Mouse (Mus musculus): ENCODE measurements at regions not wholly inside any gene's neighbourhood (a gene's known extent, or its start where the extent isn't known, plus 50 kb on each side); places are given as distances from the start of the nearest gene placed in this dataset.

DNA sequence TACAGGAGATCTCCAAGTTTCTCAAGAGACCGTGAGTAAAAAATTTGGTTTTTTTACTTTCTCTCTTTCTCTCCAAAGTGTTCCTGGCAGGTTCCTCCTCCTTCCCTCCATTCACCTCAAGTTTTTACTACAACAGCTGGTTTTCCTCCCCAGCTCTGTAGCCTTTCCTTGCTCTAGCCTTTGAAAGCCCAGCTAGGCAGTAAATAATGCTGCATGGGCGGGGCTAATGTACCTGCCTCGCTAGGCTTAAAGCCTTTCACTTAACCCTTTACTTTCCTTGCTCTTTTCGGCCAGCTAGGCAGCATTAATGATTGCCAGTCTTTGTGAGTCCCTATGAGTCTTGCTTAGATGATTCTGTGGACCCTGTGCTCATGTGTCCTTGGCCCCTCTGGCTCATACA is 720.0 kb upstream of the Adam24 start:
- Histone ChIP-seq H3K4me1 (ENCODE audit: control insufficient read depth in 1 of 2, insufficient read depth in 2 of 2) (no peaks in the 10 kb centered on the region), H3K9ac (ENCODE audit: insufficient read depth, low read depth) (no peak overlapping the region), H3K9me3 (replicated peaks; ENCODE audit: low read length) (no peaks in the 10 kb centered on the region), H3K79me2 (replicated peaks; ENCODE audit: control insufficient read depth, extremely low read depth, insufficient read depth, poor library complexity, severe bottlenecking) (no peaks in the 10 kb centered on the region), H3K4me3 (replicated peaks in 1 of 3; ENCODE audit: low read depth in 2 of 3, low read length in 2 of 3, poor library complexity in 1 of 3) (no peak overlapping the region), H3K27ac (ENCODE audit: insufficient read depth, low read depth) (no peak overlapping the region), H3K27me3 (replicated peaks) (no peaks in the 10 kb centered on the region), H3K36me3 (replicated peaks in 1 of 2; ENCODE audit: control insufficient read depth in 1 of 2, insufficient read depth in 1 of 2, low read length in 1 of 2) (no peaks in the 10 kb centered on the region), H3K4me2 (ENCODE audit: insufficient read depth, low read depth, poor library complexity, severe bottlenecking) (no peak overlapping the region)
- in situ Hi-C loops (cut with MboI; ENCODE audit: low pct_ligation_motif_present, low pct_unique_long_range_greater_than_20kb, low sequenced_read_pairs) (no loop called here), dilution Hi-C loops (cut with MboI; ENCODE audit: extremely low pct_ligation_motif_present, extremely low pct_unique_long_range_greater_than_20kb, low sequenced_read_pairs) (no loop called here)
- TF ChIP-seq MAZ (IDR thresholded peaks at IDR 0.05; ENCODE audit: low read depth, low read length) (no peak), BHLHE40 (IDR thresholded peaks at IDR 0.05; ENCODE audit: low read depth, low read length) (no peak), KAT2A (IDR thresholded peaks at IDR 0.05; ENCODE audit: insufficient replicate concordance, low read length) (no peak)
- no peak for DNase-seq (ENCODE audit: extremely low read depth)

DNA sequence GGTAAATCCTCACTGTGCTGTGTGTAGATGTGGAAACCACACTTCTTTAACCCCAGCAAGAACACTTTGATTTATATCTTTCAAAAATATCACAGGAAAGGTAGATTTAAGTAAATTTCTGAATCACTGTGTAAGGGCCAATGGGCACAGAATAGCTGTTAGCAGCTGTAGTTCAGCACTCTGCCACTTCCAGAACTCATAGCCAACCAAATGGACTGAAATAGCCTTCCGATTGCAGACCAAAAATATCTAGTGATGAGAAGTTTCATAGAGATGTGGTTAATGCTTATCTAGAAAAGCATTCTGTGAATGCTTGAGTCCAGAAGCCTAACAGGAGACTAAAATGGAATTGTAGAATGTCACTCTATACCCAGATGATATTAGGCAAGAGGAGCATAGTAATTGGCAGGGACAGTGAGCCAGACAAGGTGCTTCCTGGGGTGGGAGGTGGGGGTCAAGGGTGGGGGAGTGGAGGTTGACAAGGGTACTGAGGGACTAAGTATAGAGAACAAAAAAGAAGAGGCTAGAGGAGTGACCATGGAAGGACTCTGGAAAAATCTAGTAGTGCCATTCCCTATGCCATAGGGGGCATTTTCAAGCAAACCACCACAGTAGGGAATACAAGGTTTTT is 669.6 kb upstream of the Adam24 start:
- no peaks in the 10 kb centered on the region for H3K36me3 ChIP-seq (replicated peaks in 1 of 2; ENCODE audit: control insufficient read depth in 1 of 2, insufficient read depth in 1 of 2, low read length in 1 of 2)
- no peak overlapping the region for H3K4me2 ChIP-seq (ENCODE audit: insufficient read depth, low read depth, poor library complexity, severe bottlenecking)
- H3K27me3 ChIP-seq (replicated peaks): no peaks in the 10 kb centered on the region
- H3K9ac ChIP-seq (ENCODE audit: insufficient read depth, low read depth): no peak overlapping the region
- TF ChIP-seq SIN3A (IDR thresholded peaks at IDR 0.05; ENCODE audit: low read length) (no peak), IRF4 (IDR thresholded peaks at IDR 0.05; ENCODE audit: low read depth, low read length) (no peak), E2F4 (IDR thresholded peaks at IDR 0.05; ENCODE audit: insufficient replicate concordance, low read depth, low read length) (no peak), JUND (conservative IDR thresholded peaks at IDR 0.05; ENCODE audit: low read depth, low read length) (no peak), MYC (IDR thresholded peaks at IDR 0.05; ENCODE audit: low read depth, low read length) (no peak), KAT2A (IDR thresholded peaks at IDR 0.05; ENCODE audit: insufficient replicate concordance, low read length) (no peak), NELFE (IDR thresholded peaks at IDR 0.05; ENCODE audit: low read depth, low read length) (no peak), USF2 (conservative IDR thresholded peaks at IDR 0.05; ENCODE audit: low read depth, low read length) (no peak), PAX5 (IDR thresholded peaks at IDR 0.05; ENCODE audit: low read length) (no peak), ETS1 (conservative IDR thresholded peaks at IDR 0.05; ENCODE audit: low read depth, low read length) (no peak), RAD21 (IDR thresholded peaks at IDR 0.05; ENCODE audit: low read depth, low read length) (no peak), MAZ (IDR thresholded peaks at IDR 0.05; ENCODE audit: low read depth, low read length) (no peak), SMC3 (IDR thresholded peaks at IDR 0.05; ENCODE audit: low read depth, low read length) (no peak), POLR2A (IDR thresholded peaks at IDR 0.05; ENCODE audit: low read depth, low read length) (no peak)
- dilution Hi-C loops (cut with MboI; ENCODE audit: extremely low pct_ligation_motif_present, extremely low pct_unique_long_range_greater_than_20kb, low sequenced_read_pairs) (no loop called here), in situ Hi-C loops (cut with MboI; ENCODE audit: low pct_ligation_motif_present, low pct_unique_long_range_greater_than_20kb, low sequenced_read_pairs) (no loop called here)
- no peak for DNase-seq (ENCODE audit: extremely low read depth)
- H3K9me3 ChIP-seq (replicated peaks; ENCODE audit: low read length): no peaks in the 10 kb centered on the region
- no peak overlapping the region for H3K4me3 ChIP-seq (replicated peaks in 1 of 3; ENCODE audit: low read depth in 2 of 3, low read length in 2 of 3, poor library complexity in 1 of 3)
- H3K27ac ChIP-seq (ENCODE audit: insufficient read depth, low read depth): no peak overlapping the region
- H3K4me1 ChIP-seq (ENCODE audit: control insufficient read depth in 1 of 2, insufficient read depth in 2 of 2): no peaks in the 10 kb centered on the region
- no peaks in the 10 kb centered on the region for H3K79me2 ChIP-seq (replicated peaks; ENCODE audit: control insufficient read depth, extremely low read depth, insufficient read depth, poor library complexity, severe bottlenecking)

Data from CH12.LX (cell line).